Mouse (Mus musculus) liver, embryonic 16.5 days (tissue): ENCODE results near the gene Nck2. TPM values are rescaled to one million over a fixed set of nuclear protein-coding genes. Genes with fewer than 3 reads are reported as not detected.

Experiments used
- ATAC-seq: fragments of 200-750 bp; cut with Nextera tagmentation; 2 replicates; pipeline ENCODE4 v1.8.0; 2017; ENCODE audit warnings: low read depth, mild to moderate bottlenecking, moderate number of reproducible peaks, moderate library complexity
- H3K27ac ChIP-seq: fragments of 300-500 bp; sonication (generic); 2 replicates; pipeline ENCODE4 v1.5.1; 2014; ENCODE audit warnings: mild to moderate bottlenecking, low read length
- H3K27me3 ChIP-seq: fragments of 300-500 bp; sonication (generic); 2 replicates; pipeline ENCODE4 v1.6.1; 2014; ENCODE audit warnings: low read depth, low read length, mixed read lengths; ENCODE audit not compliant: control insufficient read depth, insufficient read depth
- H3K36me3 ChIP-seq: fragments of 300-500 bp; sonication (generic); 2 replicates; pipeline ENCODE4 v1.6.1; 2014; ENCODE audit warnings: mild to moderate bottlenecking; ENCODE audit not compliant: control insufficient read depth, insufficient read depth
- H3K4me1 ChIP-seq: fragments of 300-500 bp; sonication (generic); 2 replicates; pipeline ENCODE4 v1.6.1; 2014; ENCODE audit warnings: low read depth, low read length, mixed read lengths; ENCODE audit not compliant: control insufficient read depth
- H3K4me2 ChIP-seq: fragments of 300-500 bp; sonication (generic); 2 replicates; pipeline ENCODE4 v1.6.1; 2014; ENCODE audit warnings: low read depth, low read length, mixed read lengths
- H3K4me3 ChIP-seq: fragments of 300-500 bp; sonication (generic); 2 replicates; pipeline ENCODE4 v1.5.1; 2014; ENCODE audit warnings: low read depth, mild to moderate bottlenecking, low read length
- H3K9ac ChIP-seq: fragments of 300-500 bp; sonication (generic); 2 replicates; pipeline ENCODE4 v1.6.1; 2014; ENCODE audit warnings: low read depth, low read length
- H3K9me3 ChIP-seq: fragments of 300-500 bp; sonication (generic); replicated peaks from 2 replicates; pipeline ENCODE4 v1.6.1; 2016; ENCODE audit warnings: low read length; ENCODE audit not compliant: control insufficient read depth
- WGBS: fragments of 180-500 bp; shearing (Covaris S2); extraction: QIAGEN DNeasy Blood & Tissue Kit; methylation state at CpG from one replicate; pipeline ENCODE4 v1.1.7; 2014; ENCODE audit not compliant: insufficient replicate concordance; 5-methylcytosine and 5-hydroxymethylcytosine counted together
- polyA plus RNA-seq: library from polyadenylated mRNA; unstranded; fragments of >200 nt; fragmentation: Nextera tagmentation; extraction: Ambion mirVana; gene quantifications from 2 replicates; pipeline ENCODE4 v1.2.1, GENCODE M21; 2015

Gene Nck2
- polyA plus RNA-seq, 1 experiment from 2014 or later = 8.4 TPM

DNA sequence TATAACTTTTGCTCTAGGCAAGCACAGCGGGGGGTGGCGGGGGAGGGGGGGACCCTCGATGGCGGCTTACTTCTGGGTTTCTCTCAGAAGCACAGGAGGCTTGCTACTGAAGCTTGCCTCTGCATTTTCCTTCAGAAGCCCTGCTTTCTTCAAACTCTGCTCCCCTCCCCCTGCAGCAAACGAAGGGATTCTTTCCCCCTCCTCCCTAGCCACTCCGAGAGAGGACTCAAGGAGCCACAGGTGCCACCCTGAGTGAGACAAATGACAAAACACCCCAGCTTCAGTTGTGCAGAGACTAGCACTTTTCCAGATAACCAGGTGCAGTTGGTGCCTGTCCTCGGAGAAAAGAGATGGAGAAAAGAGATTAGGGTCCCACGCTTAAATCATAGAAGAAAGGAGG lies 156.7 kb downstream of the Nck2 start:
- Histone ChIP-seq H3K9me3 (no peaks in the 10 kb centered on the region), H3K27ac (no peak overlapping the region), H3K4me1 (peaks cover 7% of the 10 kb centered on the region), H3K27me3 (no peaks in the 10 kb centered on the region), H3K4me2 (no peak overlapping the region), H3K9ac (no peak overlapping the region), H3K36me3 (no peaks in the 10 kb centered on the region), H3K4me3 (no peak overlapping the region)
- ATAC-seq = no peak
- 40% methylated on average over 8 of the region's 8 CpGs for WGBS

DNA sequence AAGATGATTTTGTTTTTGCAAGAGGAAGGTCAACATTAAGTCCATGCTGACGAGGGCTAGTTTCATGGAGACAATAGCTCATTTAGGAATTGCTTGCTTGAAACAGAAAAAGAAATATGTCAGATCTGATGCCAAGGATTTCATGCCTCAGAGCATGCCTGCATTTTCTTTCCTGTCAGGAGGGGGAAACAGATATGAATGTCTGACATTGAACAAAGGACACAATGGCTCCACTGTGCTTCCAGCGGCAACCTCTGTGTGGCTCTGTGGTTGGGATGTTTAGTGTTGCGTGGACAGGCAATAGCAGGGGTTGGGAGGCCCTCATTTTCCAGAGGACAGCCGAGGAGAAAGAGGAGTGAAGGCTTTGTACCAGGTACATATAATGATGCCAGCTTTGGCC lies 171.6 kb downstream of the Nck2 start:
- Histone ChIP-seq H3K9me3 (no peaks in the 10 kb centered on the region), H3K36me3 (no peaks in the 10 kb centered on the region), H3K4me3 (no peak overlapping the region), H3K4me1 (no peaks in the 10 kb centered on the region), H3K4me2 (no peak overlapping the region), H3K27ac (no peak overlapping the region), H3K27me3 (no peaks in the 10 kb centered on the region), H3K9ac (no peak overlapping the region)
- 63% methylated on average over 4 of the region's 4 CpGs for WGBS
- ATAC-seq = no peak

Other genes with a start within 250 kb of the Nck2 start
- 2.7 and 3.9 TPM in 2 replicates for gene Fhl2, start 247.6 kb upstream of the Nck2 start, polyA plus RNA-seq